Mouse (Mus musculus) intestine, postnatal 0 days (tissue): Measurements from ENCODE around the gene Atf6. TPM values are rescaled to one million over a fixed set of nuclear protein-coding genes. Genes with fewer than 3 reads are reported as not detected.

Experiments
- ATAC-seq: fragments of 200-750 bp; cut with Nextera tagmentation; 2 replicates; pipeline ENCODE4 v1.8.0; 2017; ENCODE audit warnings: mild to moderate bottlenecking, moderate TSS enrichment, moderate library complexity
- H3K27ac ChIP-seq: fragments of 300-500 bp; sonication (generic); 2 replicates; pipeline ENCODE4 v1.5.1; 2014; ENCODE audit warnings: mild to moderate bottlenecking, low read depth, low read length, moderate library complexity
- H3K27me3 ChIP-seq: fragments of 300-500 bp; sonication (generic); replicated peaks from 2 replicates; pipeline ENCODE4 v1.6.1; 2014; ENCODE audit warnings: low read length, mixed read lengths; ENCODE audit not compliant: control insufficient read depth, insufficient read depth
- H3K36me3 ChIP-seq: fragments of 300-500 bp; sonication (generic); 2 replicates; pipeline ENCODE4 v1.6.1; 2014; ENCODE audit warnings: mild to moderate bottlenecking, moderate library complexity; ENCODE audit not compliant: control insufficient read depth, insufficient read depth
- H3K4me1 ChIP-seq: fragments of 300-500 bp; sonication (generic); replicated peaks from 2 replicates; pipeline ENCODE4 v1.6.1; 2014; ENCODE audit warnings: antibody characterized with exemption, low read length, mixed read lengths; ENCODE audit not compliant: control insufficient read depth, insufficient read depth
- H3K4me2 ChIP-seq: fragments of 300-500 bp; sonication (generic); replicated peaks from 2 replicates; pipeline ENCODE4 v1.6.1; 2014; ENCODE audit warnings: low read depth, mild to moderate bottlenecking, moderate library complexity
- H3K4me3 ChIP-seq: fragments of 300-500 bp; sonication (generic); 2 replicates; pipeline ENCODE4 v1.5.1; 2014; ENCODE audit warnings: low read depth, low read length
- H3K9ac ChIP-seq: fragments of 300-500 bp; sonication (generic); 2 replicates; pipeline ENCODE4 v1.6.1; 2014; ENCODE audit warnings: mild to moderate bottlenecking, low read depth, low read length
- H3K9me3 ChIP-seq: fragments of 300-500 bp; sonication (generic); 2 replicates; pipeline ENCODE4 v1.6.1; 2016; ENCODE audit warnings: mixed run types; ENCODE audit not compliant: control insufficient read depth
- CTCF ChIP-seq: sonication (generic); IDR thresholded peaks from 2 replicates; pipeline ENCODE4 v1.5.1; 2016; ENCODE audit warnings: low read depth, mild to moderate bottlenecking, control low read depth, antibody characterized with exemption, moderate library complexity
- WGBS: fragments of 180-500 bp; shearing (Covaris S2); extraction: QIAGEN DNeasy Blood & Tissue Kit; methylation state at CpG from one replicate; pipeline ENCODE4 v1.1.7; 2014; 5-methylcytosine and 5-hydroxymethylcytosine counted together
- polyA plus RNA-seq: library from polyadenylated mRNA; unstranded; fragments of >200 nt; fragmentation: Nextera tagmentation; extraction: Ambion mirVana; gene quantifications from 2 replicates; pipeline ENCODE4 v1.2.1, GENCODE M21; 2015

The Atf6 gene
- polyA plus RNA-seq, 1 experiment from 2014 or later = 5.4 TPM

- no peaks in the 10 kb centered on the region for H3K27me3 ChIP-seq
- no peak overlapping the region for H3K4me3 ChIP-seq
- H3K27ac ChIP-seq = no peak overlapping the region
- 66% methylated on average over 3 of the region's 3 CpGs for whole genome bisulfite sequencing
- no peak overlapping the region for H3K9ac ChIP-seq
- no peaks in the 10 kb centered on the region for H3K4me1 ChIP-seq
- no peaks in the 10 kb centered on the region for H3K9me3 ChIP-seq
- TF ChIP-seq CTCF = no peak
- no peak overlapping the region for H3K4me2 ChIP-seq
- no peak for ATAC-seq
- H3K36me3 ChIP-seq = peaks cover 31% of the 10 kb centered on the region
Observed at GRCm38 (mm10) chr1:170791001-170791400, 76.6 kb downstream of the Atf6 start.

DNA sequence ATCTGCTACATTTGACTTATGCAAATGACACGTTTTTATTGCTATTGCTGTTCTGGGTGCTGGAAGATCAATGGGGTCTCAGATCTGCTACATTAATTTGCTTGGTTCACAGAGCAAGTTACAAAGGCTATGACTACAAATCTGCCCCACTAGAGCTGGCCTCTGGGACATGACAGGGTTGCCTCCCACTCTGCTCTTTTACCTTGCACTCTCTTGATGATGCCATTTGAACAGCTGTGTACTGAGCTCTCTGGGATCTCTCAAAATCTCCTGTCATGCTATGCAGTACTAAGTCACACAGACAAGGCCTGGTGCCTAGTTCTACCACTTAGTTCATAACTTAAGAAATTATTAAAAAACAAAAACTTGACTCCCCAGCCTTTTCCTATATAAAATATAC, 79.9 kb downstream of the Atf6 start:
- 71% methylated on average over 1 of the region's 1 CpGs for WGBS
- no peak for ATAC-seq
- H3K4me3 ChIP-seq = no peak overlapping the region
- no peaks in the 10 kb centered on the region for H3K27me3 ChIP-seq
- H3K36me3 ChIP-seq = peaks cover 30% of the 10 kb centered on the region
- H3K4me1 ChIP-seq = no peaks in the 10 kb centered on the region
- H3K9me3 ChIP-seq = no peaks in the 10 kb centered on the region
- no peak overlapping the region for H3K9ac ChIP-seq
- no peak for TF ChIP-seq CTCF
- no peak overlapping the region for H3K27ac ChIP-seq
- H3K4me2 ChIP-seq = no peak overlapping the region

- Histone ChIP-seq H3K27me3 (no peaks in the 10 kb centered on the region), H3K36me3 (peaks cover 23% of the 10 kb centered on the region), H3K4me1 (no peaks in the 10 kb centered on the region), H3K4me2 (no peak overlapping the region), H3K4me3 (no peak overlapping the region), H3K9me3 (no peaks in the 10 kb centered on the region), H3K9ac (no peak overlapping the region), H3K27ac (no peak overlapping the region)
- 75% methylated on average over 14 of the region's 14 CpGs for WGBS
- no peak for TF ChIP-seq CTCF
- no peak for ATAC-seq
Observed at GRCm38 (mm10) chr1:170786570-170787341, 80.8 kb downstream of the Atf6 start.

DNA sequence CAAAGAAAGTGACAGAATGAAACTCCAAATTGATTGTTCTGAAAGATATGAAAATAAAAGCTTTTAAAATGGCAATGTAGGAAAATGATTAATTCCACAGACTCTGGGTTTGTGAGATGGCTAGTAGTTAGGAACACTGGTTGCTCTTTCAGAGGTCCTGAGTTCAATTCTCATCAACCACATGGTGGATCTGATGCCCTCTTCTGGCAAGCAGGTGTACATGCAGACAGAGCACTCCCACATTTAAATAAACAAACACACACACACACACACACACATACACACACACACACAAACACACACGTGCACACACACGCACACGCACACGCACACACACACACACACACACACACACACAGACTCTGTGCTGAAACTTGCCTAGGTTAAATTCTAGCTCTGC, 89.9 kb downstream of the Atf6 start:
- Histone ChIP-seq H3K9me3 (no peaks in the 10 kb centered on the region), H3K4me3 (no peak overlapping the region), H3K36me3 (0 out of 2 replicates have a peak, but pooled peaks cover 2% of the 10 kb centered on the region), H3K27me3 (no peaks in the 10 kb centered on the region), H3K4me2 (no peak overlapping the region), H3K27ac (no peak overlapping the region), H3K4me1 (no peaks in the 10 kb centered on the region), H3K9ac (no peak overlapping the region)
- no peak for ATAC-seq
- WGBS = 98% methylated on average over 4 of the region's 4 CpGs
- peak; percentile 35; the same call in 1 of the 2 replicates for TF ChIP-seq CTCF

DNA sequence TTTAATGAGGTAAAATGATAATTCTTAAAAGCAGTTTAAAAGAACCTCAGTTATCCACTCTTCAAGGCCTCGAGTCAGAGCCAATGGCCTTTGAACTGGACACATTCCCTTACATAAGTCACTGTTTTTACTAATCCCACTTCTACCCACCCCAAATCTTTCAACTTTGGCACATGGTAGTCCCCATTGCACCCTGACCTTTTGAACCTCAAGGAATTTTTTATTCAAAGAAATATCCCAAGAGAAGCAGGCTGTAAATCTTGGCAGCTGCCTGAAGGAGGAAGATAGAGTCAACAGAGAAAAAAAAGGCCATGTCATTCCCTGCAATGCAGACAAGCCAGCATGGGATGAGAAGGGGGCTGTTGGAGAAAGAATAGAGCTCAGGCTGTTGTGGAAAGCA, 93.1 kb downstream of the Atf6 start:
- H3K4me3 ChIP-seq = no peak overlapping the region
- WGBS = 65% methylated on average over 1 of the region's 1 CpGs
- H3K27ac ChIP-seq = no peak overlapping the region
- H3K9me3 ChIP-seq = no peaks in the 10 kb centered on the region
- no peaks in the 10 kb centered on the region for H3K4me1 ChIP-seq
- H3K9ac ChIP-seq = no peak overlapping the region
- TF ChIP-seq CTCF = no peak
- no peak overlapping the region for H3K4me2 ChIP-seq
- H3K36me3 ChIP-seq = peaks cover 3% of the 10 kb centered on the region; the same call in 1 of the 2 replicates
- no peak for ATAC-seq
- no peaks in the 10 kb centered on the region for H3K27me3 ChIP-seq

DNA sequence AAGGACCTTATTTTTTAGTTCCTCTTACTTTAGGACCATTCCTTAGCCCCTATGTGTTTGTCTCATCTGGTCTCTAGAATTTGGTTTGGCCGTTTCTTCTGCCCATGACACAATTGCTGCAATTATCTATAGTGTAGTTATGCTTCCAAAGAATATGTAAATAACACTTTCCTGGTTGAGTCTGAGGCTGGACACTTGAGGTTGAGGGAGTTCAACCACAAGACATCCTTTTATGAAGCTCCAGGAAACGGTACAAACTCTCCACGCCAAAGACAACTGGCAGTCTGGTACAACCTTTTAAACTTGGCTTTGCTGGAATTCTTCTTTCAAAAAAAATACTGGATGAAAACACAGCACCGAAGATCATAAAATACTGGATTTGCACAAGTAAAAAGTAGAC, 94.1 kb downstream of the Atf6 start:
- H3K27ac ChIP-seq = no peak overlapping the region
- no peak for ATAC-seq
- H3K9me3 ChIP-seq = no peaks in the 10 kb centered on the region
- H3K27me3 ChIP-seq = no peaks in the 10 kb centered on the region
- H3K4me2 ChIP-seq = no peak overlapping the region
- 81% methylated on average over 4 of the region's 4 CpGs for WGBS
- H3K4me1 ChIP-seq = no peaks in the 10 kb centered on the region
- H3K4me3 ChIP-seq = no peak overlapping the region
- peaks cover 3% of the 10 kb centered on the region; the same call in 1 of the 2 replicates for H3K36me3 ChIP-seq
- no peak for TF ChIP-seq CTCF
- no peak overlapping the region for H3K9ac ChIP-seq
